In the genomic region with DNA sequence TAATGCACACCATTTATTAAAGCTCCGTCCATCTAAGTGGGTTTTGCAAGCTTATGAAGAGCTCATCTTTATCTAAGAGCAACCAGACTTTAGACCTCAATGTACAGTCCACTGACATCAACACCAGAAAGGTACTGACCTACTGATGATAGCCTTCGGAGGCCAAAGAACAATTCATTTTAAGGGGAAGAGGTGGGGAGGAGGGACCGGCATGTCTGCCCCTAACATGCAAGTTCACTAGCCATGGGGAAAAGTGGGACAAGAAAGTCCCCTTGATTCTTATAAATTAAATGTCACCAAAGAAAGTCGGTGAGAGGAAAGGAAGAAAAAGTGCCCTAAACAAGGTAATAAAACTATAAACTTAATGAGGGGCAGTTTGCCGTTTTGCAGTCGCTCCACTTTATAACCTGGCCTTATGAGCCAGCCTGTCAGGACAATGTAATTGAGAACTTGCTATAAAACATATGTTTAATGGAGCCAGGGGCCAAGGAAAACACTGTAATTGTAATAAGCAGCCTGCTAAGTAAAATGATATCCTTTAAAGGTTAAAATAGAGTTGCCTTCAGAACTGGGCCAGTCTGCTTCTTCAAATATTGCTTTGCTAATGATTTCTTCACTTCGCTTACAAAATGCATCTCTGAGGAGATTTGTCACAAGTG, we compare ENCODE assay signal across 16 mouse cellular contexts.
"Had no signal": no experiment of that assay in that cellular context is flagged by ENCODE, and none has a peak within 500 bp of the region (broad histone marks: within the 10 kb centered on the region; RNA-seq: fewer than 3 reads in every experiment).

No protein-coding gene starts in this region.

- H3K9me3 ChIP-seq: liver, embryonic 15.5 days; neural tube, embryonic 13.5 days; stomach, embryonic 15.5 days had no signal

- H3K4me3 ChIP-seq: liver, embryonic 15.5 days; neural tube, embryonic 13.5 days; stomach, embryonic 15.5 days had no signal

- H3K9ac ChIP-seq: liver, embryonic 15.5 days; neural tube, embryonic 13.5 days; stomach, embryonic 15.5 days had no signal

- H3K27ac ChIP-seq: liver, embryonic 15.5 days; macrophage; stomach, embryonic 15.5 days had no signal

- H3K4me2 ChIP-seq: liver, embryonic 11.5 days; liver, embryonic 15.5 days; neural tube, embryonic 13.5 days; stomach, embryonic 15.5 days had no signal

- DNase-seq: kidney, postnatal 10 days; left cerebral cortex, postnatal 4 days; lung, adult 2 months; lung, postnatal 14 days; midbrain, embryonic 14.5 days; retina, postnatal 1 day; right cerebral cortex, postnatal 4 days; spleen, adult 18-20 months; thymus, adult 2 months; thymus, postnatal 25 days had no signal

- H3K4me1 ChIP-seq: liver, embryonic 15.5 days; stomach, embryonic 15.5 days had no signal

- H3K27me3 ChIP-seq: liver, embryonic 15.5 days; stomach, embryonic 15.5 days had no signal

- H3K36me3 ChIP-seq: liver, embryonic 15.5 days; neural tube, embryonic 13.5 days; stomach, embryonic 15.5 days had no signal

- ATAC-seq: intestine, embryonic 16.5 days had no signal
